Mouse (Mus musculus) bone marrow macrophage, adult 2 months (primary cell): Measurements from ENCODE around the gene Prmt3.

Source experiments
- CTCF ChIP-seq: IDR thresholded peaks from 2 replicates; pipeline ENCODE4 v1.5.1; 2012; ENCODE audit warnings: low read depth, mild to moderate bottlenecking, low read length, moderate library complexity
- POLR2A ChIP-seq: IDR thresholded peaks from 2 replicates; pipeline ENCODE4 v1.6.1; 2012; ENCODE audit warnings: mild to moderate bottlenecking, low read depth, low read length, borderline replicate concordance

- TF ChIP-seq CTCF (no peak), POLR2A (no peak)
These were observed 29.9 kb downstream of the Prmt3 start for GRCm38 (mm10) chr7:49807846-49808622.
